Mouse (Mus musculus): ENCODE results near the gene Olfr1002. TPM values are rescaled to one million over a fixed set of nuclear protein-coding genes. Genes with fewer than 3 reads are reported as not detected.

Olfr1002 gene
- not detected in 2 replicates for polyA plus RNA-seq (2015; fragmentation: Nextera tagmentation; extraction: Ambion mirVana)

DNA sequence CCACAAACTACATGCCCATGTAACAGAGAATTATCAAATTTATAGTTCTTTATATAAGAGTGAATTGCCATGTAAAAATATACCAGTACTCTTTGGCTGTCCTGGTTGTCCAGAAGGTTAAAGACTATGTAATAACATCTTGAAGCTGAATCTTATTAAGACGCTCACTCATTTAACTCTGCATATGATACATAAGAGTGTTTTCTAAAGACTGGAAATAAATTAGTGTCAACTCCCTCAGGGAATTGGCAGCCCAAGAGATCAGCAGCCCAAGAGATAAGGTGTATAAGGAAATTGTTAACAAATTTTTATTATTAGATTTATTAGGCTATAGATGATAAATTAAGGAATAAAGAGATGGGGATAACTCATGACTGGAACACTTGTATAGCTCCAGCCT, at the start of gene Olfr1002:
Olfr1002 (minus strand) TSS at position 101 of the 400 bp plus-strand sequence.

DNA sequence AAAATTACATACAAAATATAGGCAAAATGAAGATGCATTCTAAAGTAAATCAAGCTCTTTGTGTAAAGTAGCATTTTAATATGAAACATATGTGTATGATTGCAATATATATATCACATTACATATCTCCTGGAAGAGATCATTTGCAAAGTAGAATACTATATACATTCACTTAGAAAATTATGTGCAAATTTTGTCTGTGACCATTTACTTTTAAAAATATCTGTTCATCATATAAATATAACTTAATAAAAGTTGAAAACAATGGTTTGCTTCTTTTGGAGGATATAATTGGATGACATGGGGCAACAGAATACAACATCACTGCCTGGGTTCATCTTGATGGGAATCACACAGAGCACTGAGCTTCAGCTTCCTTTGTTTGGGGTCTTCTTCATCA, 38.6 kb upstream of the Olfr1002 start, which contains the start of gene Olfr1008:
Olfr1008 (plus strand) TSS at position 301 of the 400 bp plus-strand sequence.

DNA sequence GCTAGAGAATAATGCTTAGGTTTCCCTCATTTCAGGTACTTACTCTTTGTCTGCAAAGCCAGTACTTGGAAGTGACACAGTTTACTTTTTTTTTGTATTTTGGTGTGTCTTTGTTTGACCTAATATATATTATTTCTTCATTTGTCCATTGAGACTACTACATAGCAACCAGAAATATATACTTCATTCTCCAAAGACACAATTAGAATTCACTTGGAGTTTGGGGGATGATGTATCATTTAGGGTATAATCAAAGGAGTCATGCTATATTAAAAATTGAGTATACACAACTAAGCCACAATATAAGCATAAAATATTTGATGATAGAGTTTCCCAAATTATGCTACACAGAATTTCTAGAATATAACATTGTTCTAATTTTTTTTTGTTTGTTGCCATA, 28.2 kb upstream of the Olfr1002 start, which contains the start of gene Olfr1006:
Olfr1006 (minus strand) TSS at position 101 of the 400 bp plus-strand sequence.

DNA sequence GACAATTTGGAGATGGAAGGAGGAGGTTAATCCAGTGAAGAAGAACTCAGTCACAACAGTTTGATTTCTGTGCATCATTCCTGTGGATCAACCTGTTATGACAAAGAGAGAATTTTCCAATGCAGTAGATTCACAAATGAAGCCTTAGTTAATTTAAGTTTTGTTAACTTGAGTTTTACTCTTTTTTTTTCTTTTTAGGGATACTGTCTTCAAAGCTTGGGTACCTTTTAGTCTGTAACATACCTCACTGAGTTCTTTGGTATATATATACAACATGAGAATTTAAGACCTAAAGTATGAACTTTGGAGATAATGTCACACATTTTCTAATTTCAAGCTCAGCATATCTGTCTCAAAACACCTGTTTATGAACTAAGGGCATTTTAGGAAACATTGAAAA, 13.9 kb upstream of the Olfr1002 start, which contains the start of gene Olfr154:
Olfr154 (minus strand) TSS at position 101 of the 400 bp plus-strand sequence.

DNA sequence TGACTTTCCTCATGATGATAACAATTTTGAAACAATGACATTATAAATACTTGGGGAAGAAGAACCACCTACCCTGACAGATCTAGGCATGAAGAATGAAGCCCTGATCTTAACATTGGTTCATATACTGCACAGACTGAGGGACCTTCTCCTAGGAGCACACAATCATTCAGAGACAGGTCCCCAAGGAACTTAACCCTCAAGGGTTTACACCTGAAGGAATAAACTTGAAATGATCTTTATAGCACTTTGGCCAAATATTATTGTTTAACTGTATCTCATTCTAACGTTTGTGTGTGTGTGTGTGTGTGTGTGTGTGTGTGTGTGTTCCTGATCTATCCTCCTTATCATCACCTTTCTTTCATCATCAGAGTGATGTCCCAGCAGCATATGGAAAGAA, 38.7 kb downstream of the Olfr1002 start, which contains the start of gene Olfr1000:
Olfr1000 (minus strand) TSS at position 101 of the 400 bp plus-strand sequence.

Other genes with a start within 250 kb of the Olfr1002 start
- gene Olfr992, start 241.2 kb downstream of the Olfr1002 start, polyA plus RNA-seq (2015; fragmentation: Nextera tagmentation; extraction: Ambion mirVana): not detected in 2 replicates
- gene Olfr993, start 235.8 kb downstream of the Olfr1002 start, polyA plus RNA-seq (2015; fragmentation: Nextera tagmentation; extraction: Ambion mirVana): not detected in 2 replicates
- gene Olfr994, start 214.3 kb downstream of the Olfr1002 start, polyA plus RNA-seq (2015; fragmentation: Nextera tagmentation; extraction: Ambion mirVana): not detected in 2 replicates
- gene Olfr995, start 207.1 kb downstream of the Olfr1002 start, polyA plus RNA-seq (2015; fragmentation: Nextera tagmentation; extraction: Ambion mirVana): not detected in 2 replicates
- 0.17 and 0.94 TPM in 2 replicates for gene 4833423E24Rik, start 131.7 kb downstream of the Olfr1002 start, polyA plus RNA-seq (2015; fragmentation: Nextera tagmentation; extraction: Ambion mirVana)
- not detected in 2 replicates for gene Olfr996, start 71.5 kb downstream of the Olfr1002 start, polyA plus RNA-seq (2015; fragmentation: Nextera tagmentation; extraction: Ambion mirVana)
- not detected in 2 replicates for gene Olfr998, start 61.8 kb downstream of the Olfr1002 start, polyA plus RNA-seq (2015; fragmentation: Nextera tagmentation; extraction: Ambion mirVana)
- not detected in 2 replicates for gene Olfr1000, start 38.8 kb downstream of the Olfr1002 start, polyA plus RNA-seq (2015; fragmentation: Nextera tagmentation; extraction: Ambion mirVana)
- not detected in 2 replicates for gene Olfr154, start 13.8 kb upstream of the Olfr1002 start, polyA plus RNA-seq (2015; fragmentation: Nextera tagmentation; extraction: Ambion mirVana)
- gene Olfr1006, start 28.1 kb upstream of the Olfr1002 start, polyA plus RNA-seq (2015; fragmentation: Nextera tagmentation; extraction: Ambion mirVana): not detected in 2 replicates
- gene Olfr1008, start 38.7 kb upstream of the Olfr1002 start, polyA plus RNA-seq (2015; fragmentation: Nextera tagmentation; extraction: Ambion mirVana): not detected in 2 replicates
- gene Olfr1009, start 64.7 kb upstream of the Olfr1002 start, polyA plus RNA-seq (2015; fragmentation: Nextera tagmentation; extraction: Ambion mirVana): not detected in 2 replicates
- not detected in 2 replicates for gene Olfr1012, start 112.1 kb upstream of the Olfr1002 start, polyA plus RNA-seq (2015; fragmentation: Nextera tagmentation; extraction: Ambion mirVana)
- not detected in 2 replicates for gene Olfr1013, start 116.4 kb upstream of the Olfr1002 start, polyA plus RNA-seq (2015; fragmentation: Nextera tagmentation; extraction: Ambion mirVana)
- not detected in 2 replicates for gene Olfr1014, start 122.0 kb upstream of the Olfr1002 start, polyA plus RNA-seq (2015; fragmentation: Nextera tagmentation; extraction: Ambion mirVana)
- gene Olfr1015, start 131.3 kb upstream of the Olfr1002 start, polyA plus RNA-seq (2015; fragmentation: Nextera tagmentation; extraction: Ambion mirVana): not detected in 2 replicates
- gene Olfr1016, start 151.8 kb upstream of the Olfr1002 start, polyA plus RNA-seq (2015; fragmentation: Nextera tagmentation; extraction: Ambion mirVana): not detected in 2 replicates
- not detected in 2 replicates for gene Olfr1018, start 167.8 kb upstream of the Olfr1002 start, polyA plus RNA-seq (2015; fragmentation: Nextera tagmentation; extraction: Ambion mirVana)
- not detected in 2 replicates for gene Olfr1019, start 194.8 kb upstream of the Olfr1002 start, polyA plus RNA-seq (2015; fragmentation: Nextera tagmentation; extraction: Ambion mirVana)
- gene Olfr1020, start 196.3 kb upstream of the Olfr1002 start, polyA plus RNA-seq (2015; fragmentation: Nextera tagmentation; extraction: Ambion mirVana): not detected in 2 replicates
- not detected in 2 replicates for gene Olfr1022, start 217.9 kb upstream of the Olfr1002 start, polyA plus RNA-seq (2015; fragmentation: Nextera tagmentation; extraction: Ambion mirVana)
- gene Olfr1023, start 234.9 kb upstream of the Olfr1002 start, polyA plus RNA-seq (2015; fragmentation: Nextera tagmentation; extraction: Ambion mirVana): not detected in 2 replicates

Measured in skeletal muscle tissue, postnatal 0 days (tissue).